Mouse (Mus musculus) bone marrow macrophage, adult 2 months (primary cell): ENCODE data around the gene Atp13a4. TPM values are rescaled to one million over a fixed set of nuclear protein-coding genes. Genes with fewer than 3 reads are reported as not detected.

Experiments used
- H3K27ac ChIP-seq: 2 replicates; pipeline ENCODE4 v1.5.1; 2012; ENCODE audit warnings: low read depth, low read length; ENCODE audit not compliant: insufficient read depth
- H3K4me1 ChIP-seq: 2 replicates; pipeline ENCODE4 v1.6.1; 2012; ENCODE audit warnings: low read length; ENCODE audit not compliant: control insufficient read depth, insufficient read depth
- H3K4me3 ChIP-seq: 2 replicates; pipeline ENCODE4 v1.5.1; 2012; ENCODE audit warnings: mild to moderate bottlenecking, low read length, moderate library complexity; ENCODE audit not compliant: insufficient read depth
- CTCF ChIP-seq: IDR thresholded peaks from 2 replicates; pipeline ENCODE4 v1.5.1; 2012; ENCODE audit warnings: low read depth, mild to moderate bottlenecking, low read length, moderate library complexity
- POLR2A ChIP-seq: IDR thresholded peaks from 2 replicates; pipeline ENCODE4 v1.6.1; 2012; ENCODE audit warnings: mild to moderate bottlenecking, low read depth, low read length, borderline replicate concordance
- polyA plus RNA-seq: library from polyadenylated mRNA; stranded (reverse); fragments of >200 nt; gene quantifications from 2 replicates; pipeline ENCODE4 v1.2.4, GENCODE M21; 2012; ENCODE audit not compliant: missing spikeins, insufficient read depth, insufficient read length

Gene Atp13a4
- polyA plus RNA-seq, 1 experiment = not detected

- Histone ChIP-seq H3K4me1 (no peaks in the 10 kb centered on the region), H3K27ac (no peak overlapping the region), H3K4me3 (no peak overlapping the region)
- TF ChIP-seq CTCF (no peak), POLR2A (no peak)
These were observed 108.9 kb downstream of the Atp13a4 start for GRCm38 (mm10) chr16:29435746-29436145.

GRCm38 (mm10) chr16:29434712-29435111 lies 110.0 kb downstream of the Atp13a4 start:
- TF ChIP-seq CTCF (no peak; the same call in 1 of the 2 replicates), POLR2A (no peak)
- no peak overlapping the region for H3K27ac ChIP-seq
- no peak overlapping the region for H3K4me3 ChIP-seq
- no peaks in the 10 kb centered on the region for H3K4me1 ChIP-seq

- H3K4me3 ChIP-seq = no peak overlapping the region
- H3K4me1 ChIP-seq = no peaks in the 10 kb centered on the region
- TF ChIP-seq POLR2A = no peak
- H3K27ac ChIP-seq = no peak overlapping the region
These were observed 129.8 kb downstream of the Atp13a4 start for GRCm38 (mm10) chr16:29414822-29415221.

GRCm38 (mm10) chr16:29407319-29407718 lies 137.3 kb downstream of the Atp13a4 start:
- TF ChIP-seq POLR2A (no peak), CTCF (no peak)
- no peaks in the 10 kb centered on the region for H3K4me1 ChIP-seq
- H3K27ac ChIP-seq = no peak overlapping the region
- H3K4me3 ChIP-seq = no peak overlapping the region

GRCm38 (mm10) chr16:29399079-29399478 lies 145.6 kb downstream of the Atp13a4 start:
- TF ChIP-seq CTCF (no peak), POLR2A (no peak)
- H3K4me3 ChIP-seq = no peak overlapping the region
- no peak overlapping the region for H3K27ac ChIP-seq
- no peaks in the 10 kb centered on the region for H3K4me1 ChIP-seq

- no peak for TF ChIP-seq POLR2A
- no peak for TF ChIP-seq CTCF
These were observed 159.9 kb downstream of the Atp13a4 start for GRCm38 (mm10) chr16:29384781-29385180.

GRCm38 (mm10) chr16:29378458-29378857 lies 166.2 kb downstream of the Atp13a4 start, which contains the start of gene Atp13a5:
TSS of gene Atp13a5 (minus strand) at chr16:29378732.
- TF ChIP-seq POLR2A (no peak), CTCF (no peak)
- Histone ChIP-seq H3K27ac (no peak within 1 kb of the TSS), H3K4me1 (no peaks in the 10 kb centered on the region), H3K4me3 (no peak within 1 kb of the TSS)

More at GRCm38 (mm10) chr16:29384781-29385180, 159.9 kb downstream of the Atp13a4 start:
- Histone ChIP-seq H3K4me1 (no peaks in the 10 kb centered on the region), H3K27ac (no peak overlapping the region), H3K4me3 (no peak overlapping the region)

- Histone ChIP-seq H3K4me3 (no peak overlapping the region), H3K4me1 (no peaks in the 10 kb centered on the region), H3K27ac (no peak overlapping the region)
- no peak for TF ChIP-seq POLR2A
- TF ChIP-seq CTCF = no peak
These were observed 170.0 kb downstream of the Atp13a4 start for GRCm38 (mm10) chr16:29374636-29375035.

Other genes starting within 250 kb of the Atp13a4 start
- gene Atp13a5, start 166.1 kb downstream of the Atp13a4 start, polyA plus RNA-seq = not detected in 2 replicates
- 27.3 and 30.8 TPM in 2 replicates for gene Opa1, start 34.5 kb upstream of the Atp13a4 start, polyA plus RNA-seq